Mouse (Mus musculus) kidney, postnatal 25 days (tissue): ENCODE data around the gene Mtmr3.

Experiments
- DNase-seq, 2 experiments: peaks; one replicate each; pipeline ENCODE4 v3.0.0; 2021; ENCODE audit warnings: mixed read lengths in 2 of 2

The Mtmr3 gene

DNA sequence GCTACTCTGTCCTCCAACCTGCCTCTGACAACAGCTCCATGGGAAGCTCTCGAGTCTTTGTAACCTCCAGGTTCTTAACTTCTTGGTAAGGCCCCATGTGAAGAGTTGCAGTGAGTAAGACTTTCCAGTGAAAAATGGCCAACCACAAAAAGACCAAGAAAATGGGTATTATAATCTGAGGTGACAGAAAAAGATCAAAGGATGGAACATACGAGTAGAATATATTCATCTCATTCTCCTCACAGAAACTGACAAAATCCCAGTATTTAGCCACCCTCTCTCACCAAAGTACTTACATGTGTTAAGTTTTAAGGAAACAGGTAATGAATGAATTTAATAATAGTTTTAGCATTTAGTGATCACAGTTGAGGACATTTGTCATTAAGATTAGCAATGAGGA lies 88.2 kb downstream of the Mtmr3 start:
- DNase-seq = no peak

DNA sequence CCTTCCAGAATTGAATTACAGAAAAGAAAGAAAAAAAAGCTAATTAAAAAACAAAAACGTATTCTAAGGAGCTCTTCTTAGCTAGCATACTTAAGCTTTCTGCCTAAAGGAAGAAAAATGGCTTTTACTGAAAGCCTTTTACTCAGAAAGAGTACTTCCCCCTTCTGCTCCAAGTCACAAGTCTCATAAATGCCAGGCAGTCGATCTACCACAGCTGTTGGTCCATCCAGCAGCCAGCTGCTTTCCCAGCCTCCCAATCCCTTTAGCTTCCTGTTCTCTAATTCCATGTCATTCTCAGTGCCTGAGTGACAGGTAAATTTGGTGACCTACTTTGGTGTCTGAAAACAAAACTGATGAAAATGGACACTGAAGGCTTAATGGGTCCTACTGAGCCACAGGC lies 92.5 kb downstream of the Mtmr3 start:
- DNase-seq = no peak

DNA sequence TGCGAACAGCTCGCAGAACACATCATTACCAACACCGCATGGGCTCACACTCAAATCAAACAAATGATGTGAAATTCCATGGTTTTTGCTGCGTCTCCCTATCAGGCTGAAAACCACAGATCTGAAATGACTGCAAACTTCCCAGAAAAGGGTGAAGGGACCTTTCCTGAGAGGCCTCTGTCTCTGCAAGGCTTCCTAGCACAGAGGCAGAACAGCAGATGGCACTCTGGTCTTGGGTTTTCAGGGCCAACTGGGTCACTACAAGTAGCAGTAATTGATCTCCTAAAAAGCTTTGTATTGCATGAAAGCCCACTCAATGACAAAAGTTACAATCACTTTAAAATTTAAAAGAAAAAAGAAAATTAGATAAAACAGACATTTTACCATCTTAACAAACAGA lies 93.8 kb downstream of the Mtmr3 start:
- peak in 1 of 2 experiments; percentile 18 for DNase-seq

GRCm38 (mm10) chr11:4500261-4500660 lies 94.4 kb downstream of the Mtmr3 start:
- DNase-seq = peak; percentile 58 to 74

DNA sequence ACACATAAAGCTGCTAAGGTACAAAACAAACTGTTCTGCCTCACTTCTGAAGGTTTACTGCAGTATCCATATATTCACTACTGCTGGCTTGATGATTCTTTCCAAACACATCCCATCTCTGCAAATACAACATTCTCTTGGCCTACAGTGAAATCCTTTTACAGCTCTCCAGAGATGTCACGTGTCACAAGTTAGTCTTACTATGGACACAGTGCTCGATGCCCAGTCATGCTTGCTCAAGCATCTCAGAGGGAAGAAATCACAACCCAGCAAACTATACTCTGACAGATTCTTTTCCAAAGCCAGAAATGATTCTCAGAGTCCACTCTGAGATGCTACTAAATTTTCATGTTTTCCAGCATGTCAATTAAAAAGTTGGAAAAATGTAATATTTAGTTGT lies 95.2 kb downstream of the Mtmr3 start:
- DNase-seq = no peak

GRCm38 (mm10) chr11:4498774-4499173 lies 95.9 kb downstream of the Mtmr3 start:
- no peak for DNase-seq

DNA sequence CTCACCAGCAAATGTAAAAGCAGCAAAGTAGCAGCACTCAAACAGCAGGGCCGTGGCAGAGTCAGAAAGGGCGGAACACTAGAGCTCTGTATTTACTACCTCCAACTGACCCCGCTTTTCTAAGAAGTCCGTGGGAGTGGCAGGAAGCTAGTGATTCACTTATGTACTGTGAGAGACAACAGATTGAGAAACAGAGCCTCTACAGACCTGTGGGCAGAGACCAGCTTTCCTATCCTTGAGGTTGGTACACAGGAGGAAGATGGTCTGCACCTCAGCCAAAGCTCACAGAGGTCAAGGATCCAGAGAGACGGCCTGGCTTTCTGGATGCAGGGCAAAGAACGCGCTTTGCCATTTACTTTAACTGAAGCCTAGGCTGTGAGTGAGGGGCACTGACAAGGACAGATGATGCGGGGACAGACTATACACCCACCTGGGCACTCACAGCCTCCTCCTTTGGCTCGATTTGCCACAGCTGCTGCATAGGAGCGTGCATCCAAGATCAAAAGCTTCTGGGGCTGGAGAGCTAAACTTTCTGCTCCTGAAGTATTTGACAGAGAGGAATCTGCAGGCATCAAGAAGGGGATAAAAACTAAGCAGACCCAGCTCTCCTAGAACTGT lies 97.1 kb downstream of the Mtmr3 start:
- no peak for DNase-seq

DNA sequence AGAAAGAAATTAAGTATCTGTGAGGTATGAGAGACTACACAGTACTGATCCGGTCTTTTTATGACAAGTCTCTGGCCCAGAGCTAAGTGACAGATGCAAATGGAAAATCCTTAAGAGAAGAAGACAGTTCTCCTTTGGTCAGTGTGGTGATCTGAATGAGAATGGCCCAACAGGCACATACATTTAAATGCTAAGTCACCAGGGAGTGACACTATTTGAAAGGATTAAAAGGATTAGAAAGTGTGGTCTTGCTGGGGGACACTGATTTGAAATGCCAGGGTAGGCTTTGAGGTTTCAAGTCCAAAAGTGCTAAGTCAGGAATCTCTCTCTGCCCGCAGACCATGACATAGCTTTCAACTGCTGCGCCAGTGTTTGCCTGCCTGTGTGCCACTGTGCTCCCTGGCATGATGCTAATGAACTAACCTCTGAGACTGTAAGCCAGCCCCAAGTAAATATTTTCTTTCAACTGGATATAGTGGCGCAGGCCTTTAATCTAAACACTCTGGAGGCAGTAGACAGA lies 99.6 kb downstream of the Mtmr3 start:
- DNase-seq = no peak

GRCm38 (mm10) chr11:4489207-4489606 lies 105.5 kb downstream of the Mtmr3 start:
- DNase-seq = no peak

GRCm38 (mm10) chr11:4488798-4489197 lies 105.9 kb downstream of the Mtmr3 start:
- no peak for DNase-seq

- DNase-seq = no peak
Measured at GRCm38 (mm10) chr11:4488367-4488766, 106.3 kb downstream of the Mtmr3 start.

GRCm38 (mm10) chr11:4487401-4487965 lies 107.2 kb downstream of the Mtmr3 start:
- DNase-seq = no peak

GRCm38 (mm10) chr11:4484541-4484940 lies 110.1 kb downstream of the Mtmr3 start:
- no peak for DNase-seq

DNA sequence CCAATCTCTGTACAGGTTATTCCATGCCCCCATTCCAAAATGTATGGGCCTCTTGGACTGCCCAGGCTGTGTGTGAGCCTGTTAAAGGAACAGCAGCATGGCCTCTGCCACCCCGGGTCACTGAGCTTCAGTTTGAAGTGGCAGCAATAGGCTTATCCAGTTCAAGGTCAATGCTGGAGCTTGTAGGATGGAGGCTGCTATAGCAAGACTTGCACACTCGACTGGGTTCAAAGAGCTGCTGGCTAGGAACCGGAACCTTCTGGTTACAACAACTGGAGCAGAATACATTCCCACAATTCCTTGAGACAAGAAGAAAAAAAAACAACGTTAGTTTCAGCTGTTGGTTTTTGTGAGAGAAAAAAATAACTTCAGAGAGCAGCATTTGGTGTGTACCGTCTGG lies 112.0 kb downstream of the Mtmr3 start:
- DNase-seq = peak; percentile 41 to 79

- peak in 1 of 2 experiments; percentile 32 for DNase-seq
Measured at GRCm38 (mm10) chr11:4476184-4476697, 118.4 kb downstream of the Mtmr3 start.

GRCm38 (mm10) chr11:4472464-4473179 lies 122.0 kb downstream of the Mtmr3 start:
- DNase-seq = peak in 1 of 2 experiments; percentile 15

GRCm38 (mm10) chr11:4471734-4472133 lies 122.9 kb downstream of the Mtmr3 start:
- no peak for DNase-seq

DNA sequence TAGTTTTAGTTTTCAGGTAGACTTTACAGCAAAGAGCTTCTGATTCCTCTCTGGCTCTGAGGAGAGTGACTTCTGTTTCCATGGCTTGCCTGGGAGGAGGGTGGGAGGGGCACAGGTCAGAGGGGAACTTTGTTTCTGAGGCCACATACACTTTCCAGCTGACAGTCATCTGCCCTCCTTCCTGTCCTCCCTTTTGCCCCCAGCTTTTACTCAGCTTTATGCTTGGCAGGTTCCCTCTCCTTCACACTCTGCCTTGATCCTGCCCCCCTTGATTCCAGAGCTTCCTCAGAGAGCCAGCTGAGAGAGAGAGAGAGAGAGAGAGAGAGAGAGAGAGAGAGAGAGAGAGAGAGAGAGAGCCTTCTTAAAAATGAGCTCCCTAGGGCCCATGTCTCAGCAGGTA lies 123.4 kb downstream of the Mtmr3 start:
- peak in 1 of 2 experiments; percentile 9 for DNase-seq

GRCm38 (mm10) chr11:4469091-4469490 lies 125.6 kb downstream of the Mtmr3 start:
- DNase-seq = peak in 1 of 2 experiments; percentile 15

DNA sequence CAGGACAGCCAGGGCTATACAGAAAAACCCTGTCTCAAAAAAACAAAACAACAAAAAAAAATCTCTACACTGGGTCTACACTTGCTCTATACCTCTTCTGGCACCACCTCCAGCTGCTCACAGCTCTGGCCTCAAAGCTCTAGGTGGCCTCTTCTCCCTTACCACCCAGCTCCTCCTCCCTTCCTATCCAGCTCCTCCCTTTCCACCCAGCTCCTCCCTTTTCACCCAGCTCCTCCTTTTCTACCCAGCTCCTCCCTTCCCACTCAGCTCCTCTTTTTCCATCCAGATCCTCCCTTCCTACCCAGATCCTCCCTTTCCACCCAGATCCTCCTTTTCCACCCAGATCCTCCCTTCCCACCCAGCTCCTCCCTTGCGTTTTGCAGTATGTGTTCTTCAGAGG lies 127.2 kb downstream of the Mtmr3 start:
- DNase-seq = no peak

- DNase-seq = peak; percentile 23 to 64
Measured at GRCm38 (mm10) chr11:4466191-4466590, 128.5 kb downstream of the Mtmr3 start.

DNA sequence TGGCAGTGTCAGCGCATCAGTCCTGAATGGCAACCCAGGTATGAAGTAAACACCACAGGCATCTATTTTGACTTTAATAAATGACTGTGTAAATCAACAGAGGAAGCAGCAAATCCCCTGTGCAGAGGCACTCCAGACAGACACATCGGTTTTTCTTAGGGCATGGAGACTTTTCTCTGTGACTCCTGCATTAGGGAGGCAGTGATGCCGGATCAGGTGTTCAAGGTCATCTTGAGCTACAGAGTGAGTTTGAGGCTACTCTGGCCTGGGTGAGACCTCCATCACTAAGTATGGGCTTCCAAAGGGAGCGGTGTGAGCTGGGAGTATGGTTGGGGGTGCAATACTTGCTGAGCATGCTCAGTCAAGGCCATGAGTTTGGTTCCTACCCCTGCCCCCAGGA lies 130.0 kb downstream of the Mtmr3 start:
- DNase-seq = peak in 1 of 2 experiments; percentile 21

DNA sequence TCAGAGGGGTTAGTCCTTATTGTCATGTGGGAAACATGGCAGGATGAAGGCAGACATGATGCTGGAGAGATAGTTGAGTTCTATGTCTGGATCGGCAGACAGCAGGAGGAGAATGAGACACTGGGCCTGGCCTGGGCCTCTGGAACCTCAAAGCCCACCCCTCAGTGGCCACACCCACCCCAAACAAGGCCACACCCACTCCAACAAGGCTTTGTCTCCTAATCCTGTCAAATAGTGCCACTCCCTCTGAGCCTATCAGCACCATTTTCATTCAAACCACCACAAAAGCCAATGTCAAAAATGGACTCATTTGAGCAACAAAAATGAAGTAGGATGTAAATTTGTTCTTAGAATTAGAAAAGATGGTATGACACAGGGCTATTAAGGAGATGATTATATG lies 130.5 kb downstream of the Mtmr3 start:
- DNase-seq = no peak

DNA sequence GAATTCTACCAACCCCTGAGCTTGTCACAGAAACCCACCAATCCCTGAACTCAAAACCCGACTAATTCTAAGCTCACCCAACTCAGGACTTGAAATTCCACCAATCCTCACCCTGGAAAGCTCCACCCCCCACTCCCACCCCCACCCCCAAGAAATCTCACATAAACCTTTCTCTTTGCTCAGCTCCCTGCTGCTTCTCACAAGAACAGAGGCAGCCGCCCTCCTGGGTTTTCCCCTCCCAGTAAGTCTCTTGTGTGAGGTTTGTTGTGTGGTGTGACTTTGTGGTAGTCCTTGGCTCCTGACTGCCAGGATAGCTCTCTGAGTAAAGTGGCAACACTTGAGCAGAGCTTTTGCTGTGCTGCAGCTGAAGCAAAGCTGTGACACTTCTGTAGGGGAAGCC lies 131.8 kb downstream of the Mtmr3 start:
- DNase-seq = no peak
